Comparison of ENCODE assay signal across 26 mouse cellular contexts in genomic region chrX:52643350-52643749, GRCm38 (mm10). TPM values are rescaled to one million over a fixed set of nuclear protein-coding genes. Genes with fewer than 3 reads are reported as not detected.
A peak's percentile ranks its signal among the peaks of the same experiment; 100 is the strongest.
DNase-seq lines count a peak whose midpoint lies in the region; ATAC-seq and TF ChIP-seq lines count a peak whose summit lies in the region.
"Had no signal": no experiment of that assay in that cellular context is flagged by ENCODE, and none has a peak within 500 bp of the region (broad histone marks: within the 10 kb centered on the region; RNA-seq: fewer than 3 reads in every experiment).

No protein-coding gene starts in this region.

- DNase-seq in embryonic facial prominence, embryonic 10.5 days (ENCODE audit: low spot score), result no peak
- no peak for DNase-seq in liver, postnatal 0 days
- no peak for DNase-seq in liver
- DNase-seq in limb, embryonic 11.5 days (ENCODE audit: low spot score), result no peak
- DNase-seq in forebrain, embryonic 10.5 days (ENCODE audit: extremely low spot score, low spot score), result no peak
- DNase-seq: adrenal gland, adult 8-10 months; cerebellum, adult 2 months; cerebellum, postnatal 14 days; heart, postnatal 4 days; kidney, adult 18-20 months; kidney, postnatal 25 days; retina, postnatal 1 day; right cerebral cortex, postnatal 25 days; thymus, postnatal 14 days had no signal

- WGBS in embryonic facial prominence, embryonic 12.5 days, result 36% methylated on average over 2 of the region's 2 CpGs
- 66% methylated on average over 2 of the region's 2 CpGs for WGBS in embryonic facial prominence, embryonic 10.5 days
- 26% methylated on average over 2 of the region's 2 CpGs for WGBS in liver, postnatal 0 days (ENCODE audit: insufficient replicate concordance)
- 36% methylated on average over 2 of the region's 2 CpGs for WGBS in embryonic facial prominence, embryonic 13.5 days
- 50% methylated on average over 2 of the region's 2 CpGs for WGBS in limb, embryonic 11.5 days
- WGBS in forebrain, embryonic 10.5 days, result 76% methylated on average over 2 of the region's 2 CpGs

- TF ChIP-seq EP300 in liver, postnatal 0 days (IDR thresholded peaks at IDR 0.05; ENCODE audit: low read depth), result no peak

- H3K9ac ChIP-seq in embryonic facial prominence, embryonic 12.5 days, result no peak overlapping the region
- no peak overlapping the region for H3K9ac ChIP-seq in liver, postnatal 0 days (replicated peaks)
- no peak overlapping the region for H3K9ac ChIP-seq in embryonic facial prominence, embryonic 13.5 days
- no peak overlapping the region for H3K9ac ChIP-seq in limb, embryonic 11.5 days (ENCODE audit: low read length)
- H3K9ac ChIP-seq: forebrain, embryonic 15.5 days; hindbrain, embryonic 13.5 days; kidney, embryonic 15.5 days; liver, embryonic 14.5 days; midbrain, embryonic 15.5 days; neural tube, embryonic 15.5 days had no signal

- H3K36me3 ChIP-seq in embryonic facial prominence, embryonic 12.5 days, result no peaks in the 10 kb centered on the region
- H3K36me3 ChIP-seq in embryonic facial prominence, embryonic 10.5 days (replicated peaks), result no peaks in the 10 kb centered on the region
- H3K36me3 ChIP-seq in liver, postnatal 0 days (replicated peaks; ENCODE audit: insufficient read depth, low read length), result no peaks in the 10 kb centered on the region
- no peaks in the 10 kb centered on the region for H3K36me3 ChIP-seq in embryonic facial prominence, embryonic 13.5 days
- no peaks in the 10 kb centered on the region for H3K36me3 ChIP-seq in limb, embryonic 11.5 days (ENCODE audit: control insufficient read depth, insufficient read depth, low read length)
- H3K36me3 ChIP-seq in forebrain, embryonic 10.5 days (replicated peaks), result no peaks in the 10 kb centered on the region
- H3K36me3 ChIP-seq: forebrain, embryonic 15.5 days; heart, embryonic 10.5 days; hindbrain, embryonic 13.5 days; kidney, embryonic 15.5 days; midbrain, embryonic 15.5 days; neural tube, embryonic 15.5 days had no signal

- no peak overlapping the region for H3K4me3 ChIP-seq in embryonic facial prominence, embryonic 12.5 days
- H3K4me3 ChIP-seq in embryonic facial prominence, embryonic 10.5 days, result no peak overlapping the region
- no peak overlapping the region for H3K4me3 ChIP-seq in liver, postnatal 0 days (ENCODE audit: low read depth, low read length)
- no peak overlapping the region for H3K4me3 ChIP-seq in embryonic facial prominence, embryonic 13.5 days
- H3K4me3 ChIP-seq in limb, embryonic 11.5 days (ENCODE audit: low read depth, low read length), result no peak overlapping the region
- H3K4me3 ChIP-seq in forebrain, embryonic 10.5 days, result no peak overlapping the region
- H3K4me3 ChIP-seq: forebrain, embryonic 15.5 days; heart, embryonic 10.5 days; hindbrain, embryonic 13.5 days; kidney, embryonic 15.5 days; midbrain, embryonic 15.5 days; neural tube, embryonic 15.5 days had no signal

- ATAC-seq in embryonic facial prominence, embryonic 12.5 days (ENCODE audit: insufficient number of reproducible peaks, insufficient read depth, low FRiP score, low TSS enrichment), result no peak
- peak; percentile 62 for ATAC-seq in liver, postnatal 0 days
- ATAC-seq in embryonic facial prominence, embryonic 13.5 days (ENCODE audit: insufficient number of reproducible peaks, insufficient read depth, low FRiP score, low TSS enrichment, low read depth), result no peak
- no peak for ATAC-seq in limb, embryonic 11.5 days (ENCODE audit: insufficient number of reproducible peaks, low FRiP score, low TSS enrichment, low read depth)
- no peak for ATAC-seq in activated CD4-positive, CD25-positive, alpha-beta regulatory T cell, adult 4 months
- ATAC-seq: forebrain, embryonic 15.5 days; midbrain, embryonic 15.5 days had no signal

- H3K27ac ChIP-seq in embryonic facial prominence, embryonic 12.5 days, result peak overlapping the region; percentile 36; the same call in 1 of the 2 replicates
- H3K27ac ChIP-seq in embryonic facial prominence, embryonic 10.5 days (replicated peaks), result no peak overlapping the region
- H3K27ac ChIP-seq in liver, postnatal 0 days (ENCODE audit: low read depth), result peak overlapping the region; percentile 13
- 0 out of 2 replicates have a peak overlapping the region, but pooled peaks have one; percentile 33 for H3K27ac ChIP-seq in embryonic facial prominence, embryonic 13.5 days
- 0 out of 2 replicates have a peak overlapping the region, but pooled peaks have one; percentile 12 for H3K27ac ChIP-seq in limb, embryonic 11.5 days (replicated peaks; ENCODE audit: low read depth, low read length)
- H3K27ac ChIP-seq in forebrain, embryonic 10.5 days, result no peak overlapping the region
- H3K27ac ChIP-seq: forebrain, embryonic 15.5 days; heart, embryonic 10.5 days; hindbrain, embryonic 13.5 days; liver, embryonic 14.5 days; midbrain, embryonic 15.5 days; neural tube, embryonic 15.5 days had no signal

- no peaks in the 10 kb centered on the region for H3K4me1 ChIP-seq in embryonic facial prominence, embryonic 12.5 days
- H3K4me1 ChIP-seq in embryonic facial prominence, embryonic 10.5 days, result peaks cover 33% of the 10 kb centered on the region
- H3K4me1 ChIP-seq in liver, postnatal 0 days (ENCODE audit: insufficient read depth), result no peaks in the 10 kb centered on the region; the same call in 1 of the 2 replicates
- peaks cover 17% of the 10 kb centered on the region for H3K4me1 ChIP-seq in embryonic facial prominence, embryonic 13.5 days
- peaks cover 4% of the 10 kb centered on the region; the same call in 1 of the 2 replicates for H3K4me1 ChIP-seq in limb, embryonic 11.5 days (ENCODE audit: control insufficient read depth, insufficient read depth, low read length)
- peaks cover 24% of the 10 kb centered on the region for H3K4me1 ChIP-seq in forebrain, embryonic 10.5 days
- H3K4me1 ChIP-seq: forebrain, embryonic 15.5 days; hindbrain, embryonic 13.5 days; midbrain, embryonic 15.5 days; neural tube, embryonic 15.5 days had no signal

- no peak for TF ChIP-seq CTCF in liver, postnatal 0 days (IDR thresholded peaks at IDR 0.05; ENCODE audit: low read depth)

- no peak overlapping the region for H3K4me2 ChIP-seq in embryonic facial prominence, embryonic 12.5 days (replicated peaks)
- H3K4me2 ChIP-seq in liver, postnatal 0 days (ENCODE audit: low read depth, low read length), result no peak overlapping the region
- no peak overlapping the region for H3K4me2 ChIP-seq in embryonic facial prominence, embryonic 13.5 days
- no peak overlapping the region for H3K4me2 ChIP-seq in limb, embryonic 11.5 days (ENCODE audit: low read depth, severe bottlenecking)
- H3K4me2 ChIP-seq: forebrain, embryonic 15.5 days; hindbrain, embryonic 13.5 days; kidney, embryonic 15.5 days; midbrain, embryonic 15.5 days; neural tube, embryonic 15.5 days had no signal

- no peaks in the 10 kb centered on the region for H3K27me3 ChIP-seq in embryonic facial prominence, embryonic 12.5 days
- peaks cover 13% of the 10 kb centered on the region for H3K27me3 ChIP-seq in embryonic facial prominence, embryonic 10.5 days (replicated peaks; ENCODE audit: low read depth, poor library complexity, severe bottlenecking)
- no peaks in the 10 kb centered on the region for H3K27me3 ChIP-seq in liver, postnatal 0 days (ENCODE audit: insufficient read depth, low read length)
- H3K27me3 ChIP-seq in embryonic facial prominence, embryonic 13.5 days, result no peaks in the 10 kb centered on the region; the same call in 1 of the 2 replicates
- H3K27me3 ChIP-seq in limb, embryonic 11.5 days (ENCODE audit: control insufficient read depth, insufficient read depth, low read length), result no peaks in the 10 kb centered on the region
- peaks cover 41% of the 10 kb centered on the region for H3K27me3 ChIP-seq in forebrain, embryonic 10.5 days (ENCODE audit: poor library complexity, severe bottlenecking)
- H3K27me3 ChIP-seq: CH12.LX; forebrain, embryonic 15.5 days; hindbrain, embryonic 13.5 days; kidney, embryonic 15.5 days; neural tube, embryonic 15.5 days had no signal

- H3K9me3 ChIP-seq in embryonic facial prominence, embryonic 12.5 days, result no peaks in the 10 kb centered on the region
- no peaks in the 10 kb centered on the region for H3K9me3 ChIP-seq in embryonic facial prominence, embryonic 10.5 days
- no peaks in the 10 kb centered on the region for H3K9me3 ChIP-seq in liver, postnatal 0 days (ENCODE audit: low read length)
- H3K9me3 ChIP-seq in embryonic facial prominence, embryonic 13.5 days, result no peaks in the 10 kb centered on the region
- no peaks in the 10 kb centered on the region for H3K9me3 ChIP-seq in limb, embryonic 11.5 days (ENCODE audit: control insufficient read depth, low read length)
- no peaks in the 10 kb centered on the region for H3K9me3 ChIP-seq in forebrain, embryonic 10.5 days
- H3K9me3 ChIP-seq: forebrain, embryonic 15.5 days; heart, embryonic 10.5 days; hindbrain, embryonic 13.5 days; kidney, embryonic 15.5 days; midbrain, embryonic 15.5 days; neural tube, embryonic 15.5 days had no signal

RNA-seq across cellular contexts. Expression of gene Gpc3, which starts 29.6 kb away (rescaled TPM):
- polyA plus RNA-seq in embryonic facial prominence, embryonic 12.5 days (2016; fragmentation: Nextera tagmentation; extraction: Ambion mirVana), result 863 and 926 TPM in 2 replicates
- 722 and 727 TPM in 2 replicates for polyA plus RNA-seq in embryonic facial prominence, embryonic 10.5 days (2016; fragmentation: Nextera tagmentation; extraction: Ambion mirVana)
- polyA plus RNA-seq in liver, postnatal 0 days (2015; fragmentation: Nextera tagmentation; extraction: Ambion mirVana), result 459 and 478 TPM in 2 replicates
- polyA plus RNA-seq in embryonic facial prominence, embryonic 13.5 days (2015; fragmentation: Nextera tagmentation; extraction: Ambion mirVana), result 741 and 764 TPM in 2 replicates
- polyA plus RNA-seq in limb, embryonic 11.5 days (2014; fragmentation: Nextera tagmentation; extraction: Ambion mirVana), result 1,356 and 1,394 TPM in 2 replicates
- polyA plus RNA-seq in forebrain, embryonic 10.5 days (2016; fragmentation: Nextera tagmentation; extraction: Ambion mirVana), result 229 and 246 TPM in 2 replicates
- polyA plus RNA-seq in activated CD4-positive, CD25-positive, alpha-beta regulatory T cell, adult 4 months (2017; shearing (Covaris generic)), result not detected
- polyA plus RNA-seq: C2C12 had no signal

Comparison
In these comparisons a context has a peak if more than half of its experiments do, and no peak if none do; other contexts are left out.
1. H3K27ac ChIP-seq: peak in embryonic facial prominence, embryonic 12.5 days (single experiment), liver, postnatal 0 days (single experiment), embryonic facial prominence, embryonic 13.5 days (single experiment) and limb, embryonic 11.5 days (single experiment); none in embryonic facial prominence, embryonic 10.5 days (single experiment) and forebrain, embryonic 10.5 days (single experiment).
2. RNA of gene Gpc3, which starts 29.6 kb away (polyA plus RNA-seq): 1,356 to 1,394 TPM in limb, embryonic 11.5 days, 863 to 926 TPM in embryonic facial prominence, embryonic 12.5 days, 741 to 764 TPM in embryonic facial prominence, embryonic 13.5 days, 722 to 727 TPM in embryonic facial prominence, embryonic 10.5 days, 459 to 478 TPM in liver, postnatal 0 days and 229 to 246 TPM in forebrain, embryonic 10.5 days; not detected in activated CD4-positive, CD25-positive, alpha-beta regulatory T cell, adult 4 months; every median in the first group is over 100 times any median in the second.